Mouse (Mus musculus) spleen, adult 2 months (tissue): ENCODE measurements at regions not wholly inside any gene's neighbourhood (a gene's known extent, or its start where the extent isn't known, plus 50 kb on each side); places are given as distances from the start of the nearest gene placed in this dataset.

ENCODE experiments used
- DNase-seq, 2 experiments: peaks; one replicate each; pipeline versions ENCODE4 v3.0.0 to v3.0.0-alpha.2; 2012 to 2021; ENCODE audit warnings: low spot score in 2 of 2, low read depth in 1 of 2
- H3K27ac ChIP-seq: fragments of 200-500 bp; 2 replicates; pipeline ENCODE4 v1.5.1; 2012; ENCODE audit warnings: low read length, inconsistent platforms; ENCODE audit not compliant: insufficient read depth
- H3K27me3 ChIP-seq: fragments of 200-500 bp; 2 replicates; pipeline ENCODE4 v1.6.1; 2012; ENCODE audit warnings: mild to moderate bottlenecking, moderate library complexity, low read length, inconsistent platforms; ENCODE audit not compliant: control insufficient read depth, insufficient read depth
- H3K36me3 ChIP-seq: fragments of 200-500 bp; 2 replicates; pipeline ENCODE4 v1.6.1; 2012; ENCODE audit warnings: mild to moderate bottlenecking, low read length, inconsistent platforms; ENCODE audit not compliant: control insufficient read depth, insufficient read depth
- H3K4me1 ChIP-seq: fragments of 200-500 bp; 2 replicates; pipeline ENCODE4 v1.6.1; 2011; ENCODE audit warnings: inconsistent platforms; ENCODE audit not compliant: control insufficient read depth, insufficient read depth, insufficient read length
- H3K4me3 ChIP-seq: fragments of 200-500 bp; 2 replicates; pipeline ENCODE4 v1.5.1; 2011; ENCODE audit warnings: mild to moderate bottlenecking, inconsistent platforms; ENCODE audit not compliant: insufficient read depth, insufficient read length; ENCODE audit errors: extremely low read depth
- CTCF ChIP-seq: fragments of 200-500 bp; IDR thresholded peaks from 2 replicates; pipeline ENCODE4 v1.5.1; 2011; ENCODE audit warnings: mild to moderate bottlenecking, inconsistent platforms; ENCODE audit not compliant: insufficient read depth, insufficient read length, insufficient replicate concordance; ENCODE audit errors: extremely low read depth
- POLR2A ChIP-seq: fragments of 200-500 bp; IDR thresholded peaks from 2 replicates; pipeline ENCODE4 v1.6.1; 2011; ENCODE audit warnings: low read depth, low read length, inconsistent platforms
- WGBS: fragments of 180-500 bp; shearing (Covaris S2); methylation state at CpG from one replicate; pipeline ENCODE4 v1.1.7; 2018; 5-methylcytosine and 5-hydroxymethylcytosine counted together

GRCm38 (mm10) chr1:129148733-129149388, 124.2 kb upstream of the Thsd7b start:
- Histone ChIP-seq H3K36me3 (no peaks in the 10 kb centered on the region), H3K27ac (no peak overlapping the region), H3K4me3 (no peak overlapping the region), H3K4me1 (no peaks in the 10 kb centered on the region), H3K27me3 (no peaks in the 10 kb centered on the region)
- 81% methylated on average over 7 of the region's 7 CpGs for WGBS
- TF ChIP-seq CTCF (no peak), POLR2A (no peak)
- no peak for DNase-seq

GRCm38 (mm10) chr1:129146395-129147094, 126.6 kb upstream of the Thsd7b start:
- DNase-seq: no peak
- Histone ChIP-seq H3K4me1 (no peaks in the 10 kb centered on the region), H3K27ac (no peak overlapping the region), H3K27me3 (no peaks in the 10 kb centered on the region), H3K4me3 (no peak overlapping the region), H3K36me3 (no peaks in the 10 kb centered on the region)
- TF ChIP-seq POLR2A: no peak
- no peak for TF ChIP-seq CTCF
- WGBS: 90% methylated on average over 4 of the region's 4 CpGs

- no peaks in the 10 kb centered on the region for H3K36me3 ChIP-seq
- no peaks in the 10 kb centered on the region for H3K4me1 ChIP-seq
- no peak overlapping the region for H3K4me3 ChIP-seq
- H3K27me3 ChIP-seq: no peaks in the 10 kb centered on the region
- 82% methylated on average over 7 of the region's 7 CpGs for WGBS
- no peak for DNase-seq
- no peak overlapping the region for H3K27ac ChIP-seq
- TF ChIP-seq POLR2A (no peak), CTCF (no peak)
Observed at GRCm38 (mm10) chr1:129138783-129139182, 134.3 kb upstream of the Thsd7b start.

DNA sequence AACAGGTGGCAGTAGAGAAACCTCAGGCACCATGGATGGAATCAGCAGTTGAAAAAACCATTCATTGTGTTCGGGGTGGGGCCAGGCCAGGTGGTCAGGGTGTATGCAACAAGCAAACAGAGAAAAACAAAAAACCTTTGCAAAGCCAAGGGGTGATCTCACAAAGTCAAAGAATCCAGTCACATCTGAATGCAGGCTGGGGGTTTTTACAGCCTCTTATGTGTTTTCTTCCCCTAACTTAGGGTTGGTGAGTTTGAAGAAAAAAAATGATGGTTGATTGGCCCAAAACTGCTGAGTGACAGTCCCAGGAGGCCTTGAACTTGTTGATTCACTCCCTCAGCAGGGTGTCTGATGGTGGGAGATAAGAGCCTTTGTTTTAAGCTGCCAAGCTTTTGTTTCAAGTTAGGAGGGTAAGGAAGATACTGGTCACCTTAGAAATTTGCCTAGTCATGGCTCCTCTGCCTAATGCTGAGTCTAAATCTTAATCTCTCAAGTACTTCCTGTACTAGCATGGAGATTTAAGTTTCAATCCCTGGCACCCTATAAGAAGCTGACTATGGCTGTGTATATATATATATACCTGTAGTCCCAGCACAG, 166.0 kb upstream of the Thsd7b start:
- Histone ChIP-seq H3K36me3 (no peaks in the 10 kb centered on the region), H3K27me3 (no peaks in the 10 kb centered on the region), H3K27ac (no peak overlapping the region), H3K4me3 (no peak overlapping the region), H3K4me1 (no peaks in the 10 kb centered on the region)
- 68% methylated on average over 1 of the region's 1 CpGs for WGBS
- no peak for DNase-seq
- TF ChIP-seq CTCF: no peak
- no peak for TF ChIP-seq POLR2A

DNA sequence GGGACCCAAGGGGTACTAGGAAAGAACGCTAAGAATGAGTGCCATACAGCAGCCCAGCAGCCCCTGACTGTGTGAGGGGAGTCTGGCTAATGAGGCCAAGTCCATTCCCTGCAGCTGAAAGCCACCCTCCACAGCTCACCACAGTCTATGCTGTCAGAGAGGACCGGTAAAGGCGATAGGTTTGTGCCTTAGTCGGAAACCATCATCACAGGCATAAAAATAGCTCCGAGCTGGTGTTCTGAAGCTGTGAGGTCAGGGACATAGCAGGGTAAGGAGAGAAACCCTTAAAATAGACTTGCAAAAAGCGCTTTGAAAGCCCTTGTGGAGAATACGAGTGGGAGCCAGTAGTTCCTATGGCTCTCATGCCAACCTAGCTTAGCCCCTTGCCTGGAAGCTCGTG, 172.1 kb upstream of the Thsd7b start:
- no peak overlapping the region for H3K4me3 ChIP-seq
- WGBS: 81% methylated on average over 8 of the region's 8 CpGs
- TF ChIP-seq POLR2A (no peak), CTCF (no peak)
- DNase-seq: no peak
- no peak overlapping the region for H3K27ac ChIP-seq
- H3K4me1 ChIP-seq: no peaks in the 10 kb centered on the region
- no peaks in the 10 kb centered on the region for H3K27me3 ChIP-seq
- H3K36me3 ChIP-seq: no peaks in the 10 kb centered on the region

GRCm38 (mm10) chr1:129078274-129078673, 194.8 kb upstream of the Thsd7b start:
- TF ChIP-seq POLR2A (no peak), CTCF (no peak)
- 59% methylated on average over 3 of the region's 3 CpGs for WGBS
- Histone ChIP-seq H3K27me3 (no peaks in the 10 kb centered on the region), H3K4me1 (no peaks in the 10 kb centered on the region), H3K4me3 (no peak overlapping the region), H3K36me3 (no peaks in the 10 kb centered on the region), H3K27ac (no peak overlapping the region)
- no peak for DNase-seq

- DNase-seq: no peak
- Histone ChIP-seq H3K4me1 (no peaks in the 10 kb centered on the region), H3K4me3 (no peak overlapping the region), H3K27ac (no peak overlapping the region), H3K27me3 (no peaks in the 10 kb centered on the region), H3K36me3 (no peaks in the 10 kb centered on the region)
- WGBS: 83% methylated on average over 6 of the region's 6 CpGs
- TF ChIP-seq POLR2A (no peak), CTCF (no peak)
Observed at GRCm38 (mm10) chr1:129057182-129057581, 215.9 kb upstream of the Thsd7b start.
